Mouse (Mus musculus) cerebellum, postnatal 25 days (tissue): ENCODE measurements around the gene Gm42715.

Experiments
- DNase-seq, 2 experiments: peaks; one replicate each; pipeline ENCODE4 v3.0.0; 2021; ENCODE audit warnings: mixed read lengths in 2 of 2

Gene Gm42715

GRCm38 (mm10) chr7:127587196-127587595 is 67.8 kb downstream of the Gm42715 start:
- no peak for DNase-seq

DNA sequence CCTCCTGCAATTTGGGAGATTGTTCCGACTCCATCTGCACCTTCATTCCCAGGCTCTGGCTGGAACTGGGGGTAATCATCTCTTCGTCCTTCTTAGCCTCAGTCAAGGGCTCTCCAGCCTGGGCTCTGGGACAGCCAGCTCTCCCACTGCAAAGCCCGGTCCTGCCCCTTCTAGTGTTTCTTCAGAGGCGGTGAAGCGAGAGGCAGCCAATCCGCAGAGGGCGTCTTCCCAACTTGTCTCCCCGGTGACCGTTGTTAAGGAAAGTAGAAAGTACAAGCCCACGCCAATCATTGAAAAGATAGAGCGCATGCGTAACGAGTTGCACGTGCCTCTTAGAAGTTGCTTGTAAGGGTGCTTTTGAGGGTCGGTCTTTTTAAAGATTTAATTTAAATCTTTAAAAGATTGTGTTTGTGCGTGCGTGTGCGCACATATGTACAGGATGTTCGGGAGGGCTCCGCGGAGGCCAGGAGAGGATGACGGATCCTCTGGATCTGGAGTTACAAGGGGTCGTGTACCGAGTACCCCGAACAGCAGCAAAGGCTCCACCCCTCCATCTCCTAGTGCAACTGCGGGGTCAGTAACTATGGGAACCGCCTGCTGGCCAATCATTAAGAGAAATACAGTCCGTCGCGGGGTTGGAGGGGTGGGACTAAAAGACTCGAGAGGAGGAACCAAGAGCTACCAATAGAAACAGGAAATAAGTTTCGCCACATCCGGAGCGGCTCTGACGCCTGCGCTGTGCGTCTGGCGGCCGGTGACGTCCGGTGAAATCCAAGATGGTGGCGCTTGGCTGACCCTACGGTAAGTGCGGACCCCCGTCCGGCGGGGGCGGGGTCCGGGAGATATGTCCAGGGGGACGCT is 68.9 kb downstream of the Gm42715 start, which contains the start of the genes Ccdc189 and Rnf40:
Gene Ccdc189 (minus strand): TSS at position 585 of the 861 bp plus-strand sequence.
Gene Rnf40 (plus strand): TSS at position 757 of the 861 bp plus-strand sequence.
- peak; percentile 89 to 91 for DNase-seq

- peak in 1 of 2 experiments; percentile 50 for DNase-seq
These were observed 69.5 kb downstream of the Gm42715 start for GRCm38 (mm10) chr7:127588901-127589300.

DNA sequence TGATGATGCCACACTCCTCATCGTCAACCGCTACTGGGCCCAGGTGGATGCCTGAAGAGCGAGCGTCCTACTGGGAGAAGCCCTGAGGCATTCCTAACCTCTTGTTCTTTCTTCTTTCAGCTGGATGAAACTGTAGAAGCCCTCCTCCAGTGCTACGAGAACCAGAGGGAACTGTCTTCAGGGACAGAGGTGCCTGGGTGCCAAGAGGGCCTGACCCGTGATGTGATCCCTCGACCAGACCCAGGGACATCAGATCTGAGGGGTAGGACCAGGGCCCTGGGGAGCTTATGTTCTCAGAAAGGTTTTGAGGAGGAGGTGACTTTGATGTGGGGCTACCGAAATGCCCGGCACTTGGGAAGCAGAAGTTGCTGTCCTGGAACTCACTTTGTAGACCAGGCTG is 70.3 kb downstream of the Gm42715 start:
- no peak for DNase-seq

GRCm38 (mm10) chr7:127591108-127591507 is 71.7 kb downstream of the Gm42715 start:
- no peak for DNase-seq

DNA sequence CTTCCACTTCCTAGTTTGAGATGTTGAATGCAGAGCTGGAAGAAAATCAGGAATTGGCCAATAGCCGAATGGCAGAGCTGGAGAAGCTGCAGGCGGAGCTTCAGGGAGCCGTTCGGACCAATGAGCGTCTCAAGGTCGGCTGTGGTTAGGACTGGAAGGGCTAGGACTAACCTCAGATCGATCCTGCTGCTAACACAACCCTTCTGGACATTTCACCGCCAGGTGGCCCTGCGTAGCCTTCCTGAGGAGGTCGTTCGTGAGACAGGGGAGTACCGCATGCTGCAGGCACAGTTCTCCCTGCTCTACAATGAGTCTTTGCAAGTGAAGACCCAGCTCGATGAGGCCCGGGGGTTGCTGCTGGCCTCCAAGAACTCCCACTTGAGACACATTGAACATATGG is 73.2 kb downstream of the Gm42715 start:
- no peak for DNase-seq

GRCm38 (mm10) chr7:127596747-127597146 is 77.4 kb downstream of the Gm42715 start:
- DNase-seq = no peak

DNA sequence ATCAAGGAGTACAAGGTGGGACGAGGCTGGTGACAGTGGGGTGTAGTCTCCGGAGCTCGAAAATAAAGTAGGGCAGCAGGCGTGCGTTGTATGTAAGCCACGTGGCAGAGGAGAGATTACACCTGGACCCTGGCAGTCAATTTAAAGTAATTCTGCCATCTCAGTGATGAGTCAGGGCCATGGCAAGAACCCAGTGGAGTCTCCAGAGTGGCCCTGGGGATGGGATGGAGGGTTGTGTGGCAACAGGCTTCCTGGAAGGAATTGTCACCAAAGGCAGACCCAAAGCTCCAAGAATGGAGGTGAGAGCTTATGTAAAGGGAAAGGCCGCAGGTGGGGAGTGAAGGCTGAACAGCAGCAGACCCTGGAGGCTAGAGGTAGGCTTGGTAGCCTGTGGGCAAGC is 81.2 kb downstream of the Gm42715 start:
- no peak for DNase-seq

DNA sequence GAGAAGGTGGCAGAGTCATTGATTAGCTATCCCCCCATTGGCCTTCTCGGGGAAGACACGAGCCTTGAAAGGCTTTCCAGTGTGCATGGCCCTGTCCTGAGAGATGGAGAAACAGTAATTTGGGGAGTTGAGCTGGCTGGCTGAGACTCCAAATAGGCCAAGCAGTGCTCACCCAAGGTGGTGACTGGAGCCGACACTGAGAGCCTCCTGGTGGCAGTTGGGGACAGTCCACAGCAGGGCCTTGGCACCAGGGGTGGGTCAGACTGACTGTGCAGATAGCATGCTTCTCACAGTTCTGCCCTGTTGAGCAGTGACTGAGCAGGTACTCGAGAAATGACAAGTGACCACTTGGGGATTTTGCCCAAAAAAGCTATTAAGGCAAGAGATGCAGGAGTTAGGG is 82.4 kb downstream of the Gm42715 start:
- DNase-seq = no peak

DNA sequence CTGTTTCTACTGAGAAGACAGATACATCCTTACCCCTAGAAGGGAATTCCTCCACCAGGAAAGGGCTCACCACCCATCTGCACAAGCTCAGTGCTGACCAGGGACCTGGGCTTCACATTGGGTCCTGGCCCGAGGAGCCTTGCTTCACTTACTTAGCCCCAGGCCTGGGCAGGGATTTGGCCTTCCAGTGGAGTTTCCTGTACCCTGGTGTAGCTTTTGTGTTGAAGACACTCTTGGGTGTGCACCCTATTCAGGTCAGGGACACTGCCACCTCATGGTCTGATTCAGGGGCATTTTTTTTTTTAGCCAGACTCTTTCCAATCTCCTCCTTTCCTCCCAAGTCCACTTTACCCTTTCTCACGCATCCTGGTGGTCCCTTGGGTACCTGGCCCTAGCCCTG is 83.5 kb downstream of the Gm42715 start:
- DNase-seq = no peak

- DNase-seq = no peak
These were observed 84.9 kb downstream of the Gm42715 start for GRCm38 (mm10) chr7:127604256-127604655.

DNA sequence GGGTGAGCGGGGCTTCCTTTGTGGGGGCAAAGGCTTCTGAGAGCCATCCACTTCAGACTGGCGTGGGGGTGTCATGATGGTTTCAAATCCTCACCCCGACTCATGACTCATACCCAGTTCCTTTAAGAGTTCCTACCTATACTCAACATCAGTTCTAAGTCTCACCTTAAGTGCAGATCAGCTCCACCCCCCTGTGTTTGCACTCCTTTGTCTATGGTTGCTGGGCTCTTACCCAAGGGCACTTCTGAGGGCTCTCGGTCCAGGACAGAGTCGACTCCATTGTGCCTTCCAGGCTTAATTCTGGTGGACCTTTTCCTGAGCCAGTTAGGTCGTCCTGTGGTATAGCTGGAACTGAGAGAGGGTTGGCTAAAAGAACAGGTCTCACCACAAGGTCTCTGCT is 87.8 kb downstream of the Gm42715 start:
- DNase-seq = no peak

GRCm38 (mm10) chr7:127611011-127611410 is 91.6 kb downstream of the Gm42715 start:
- peak in 1 of 2 experiments; percentile 1 for DNase-seq

GRCm38 (mm10) chr7:127611561-127611960 is 92.2 kb downstream of the Gm42715 start:
- DNase-seq = peak in 1 of 2 experiments; percentile 11

GRCm38 (mm10) chr7:127613501-127613900 is 94.1 kb downstream of the Gm42715 start:
- peak in 1 of 2 experiments; percentile 5 for DNase-seq

DNA sequence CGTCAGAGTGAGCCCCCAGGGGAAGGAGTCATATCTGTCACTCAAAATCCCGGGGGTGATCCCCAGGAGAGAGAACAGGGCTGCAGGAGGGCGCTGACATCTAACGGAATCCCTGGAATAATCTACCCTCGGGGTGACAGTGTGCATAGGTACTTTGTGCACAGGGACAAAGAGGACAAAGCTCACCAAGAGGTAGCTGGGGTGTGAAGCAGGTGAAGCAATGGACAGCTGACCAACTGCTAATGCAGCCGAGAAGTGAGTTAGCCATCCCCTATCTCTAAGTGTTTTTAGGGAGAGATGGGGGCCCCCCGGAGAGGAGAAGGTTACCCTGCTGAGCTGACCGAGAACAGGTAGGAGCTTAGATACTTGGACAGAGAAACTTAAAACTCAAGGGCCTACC is 94.7 kb downstream of the Gm42715 start:
- no peak for DNase-seq

- DNase-seq = peak; percentile 37 to 56
These were observed 95.1 kb downstream of the Gm42715 start for GRCm38 (mm10) chr7:127614511-127614890.

DNA sequence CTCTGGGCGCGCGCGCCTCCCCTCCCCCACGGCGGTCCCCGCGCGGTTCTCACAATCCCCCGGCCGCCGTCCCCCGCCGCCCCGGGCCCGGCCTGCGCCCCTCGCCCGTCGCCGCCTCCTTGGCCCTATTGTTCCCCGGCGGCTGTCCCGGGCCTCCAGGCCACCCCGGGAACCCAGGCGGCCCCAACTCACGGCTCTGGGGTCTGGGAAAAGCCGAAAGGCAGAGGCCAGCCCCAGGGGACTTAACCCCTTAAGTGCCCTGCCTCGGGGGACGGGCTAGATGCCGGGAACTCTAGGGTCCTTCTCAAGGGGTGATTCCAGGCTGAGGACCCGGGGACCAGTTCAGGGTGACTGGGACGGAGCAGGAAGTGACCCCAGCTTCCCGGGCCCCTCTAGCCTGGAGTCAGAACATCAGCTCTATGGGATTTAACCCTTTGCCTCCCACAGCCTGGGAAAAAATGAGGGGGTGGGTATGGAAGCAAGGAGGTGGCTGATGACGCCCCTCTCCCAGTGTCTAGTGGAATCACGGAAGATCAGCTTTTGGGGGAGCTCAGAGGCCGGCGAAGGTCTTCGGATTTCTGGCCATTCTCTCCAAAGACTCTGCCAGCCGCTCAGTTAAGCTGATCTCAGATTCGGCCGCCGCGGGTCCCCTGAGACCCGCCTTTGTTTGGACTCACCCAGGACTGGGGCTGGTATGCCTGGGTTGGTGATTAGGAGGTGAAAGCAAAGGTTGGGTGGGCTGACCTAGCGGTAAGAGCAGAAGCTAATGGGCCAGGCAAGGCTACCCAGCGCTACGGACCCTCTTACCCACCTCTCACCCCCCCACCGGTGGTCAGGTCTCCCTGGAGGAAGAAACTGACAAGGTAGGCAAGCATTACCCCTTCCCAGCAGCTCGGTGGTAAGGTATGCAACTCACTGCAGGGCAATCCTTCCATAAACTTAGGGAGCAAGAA is 95.8 kb downstream of the Gm42715 start, which contains the start of gene Zfp629:
Gene Zfp629 (minus strand): TSS at position 907 of the 953 bp plus-strand sequence.
- DNase-seq = peak; percentile 81 to 83

- DNase-seq = no peak
These were observed 97.0 kb downstream of the Gm42715 start for GRCm38 (mm10) chr7:127616336-127616735.
